Mouse (Mus musculus) heart, embryonic 10.5 days (tissue): ENCODE measurements around the gene Stil. TPM values are rescaled to one million over a fixed set of nuclear protein-coding genes. Genes with fewer than 3 reads are reported as not detected.

Source experiments
- DNase-seq: peaks from one replicate; pipeline ENCODE4 v3.0.0-alpha.2; 2017; ENCODE audit warnings: low spot score
- H3K27ac ChIP-seq: fragments of 300-500 bp; sonication (generic); 2 replicates; pipeline ENCODE4 v1.5.1; 2016; ENCODE audit warnings: mild to moderate bottlenecking
- H3K27me3 ChIP-seq: fragments of 300-500 bp; sonication (generic); 2 replicates; pipeline ENCODE4 v1.6.1; 2016; ENCODE audit warnings: mild to moderate bottlenecking; ENCODE audit not compliant: poor library complexity, insufficient read depth, severe bottlenecking
- H3K36me3 ChIP-seq: fragments of 300-500 bp; sonication (generic); 2 replicates; pipeline ENCODE4 v1.6.1; 2016; ENCODE audit warnings: mild to moderate bottlenecking, moderate library complexity
- H3K4me1 ChIP-seq: fragments of 300-500 bp; sonication (generic); 2 replicates; pipeline ENCODE4 v1.6.1; 2016; ENCODE audit warnings: mild to moderate bottlenecking
- H3K4me3 ChIP-seq: fragments of 300-500 bp; sonication (generic); 2 replicates; pipeline ENCODE4 v1.5.1; 2016; ENCODE audit warnings: mild to moderate bottlenecking, moderate library complexity
- H3K9me3 ChIP-seq: fragments of 300-500 bp; sonication (generic); 2 replicates; pipeline ENCODE4 v1.6.1; 2016; ENCODE audit warnings: mild to moderate bottlenecking, moderate library complexity
- WGBS: fragments of 180-500 bp; shearing (Covaris S2); methylation state at CpG from one replicate; pipeline ENCODE4 v1.1.7; 2016; 5-methylcytosine and 5-hydroxymethylcytosine counted together
- polyA plus RNA-seq: library from polyadenylated mRNA; unstranded; fragments of >200 nt; fragmentation: Nextera tagmentation; extraction: Ambion mirVana; gene quantifications from 2 replicates; pipeline ENCODE4 v1.2.1, GENCODE M21; 2016

Gene Stil
- polyA plus RNA-seq, 1 experiment from 2014 or later = 13.0 TPM

- H3K36me3 ChIP-seq = no peaks in the 10 kb centered on the region
- 85% methylated on average over 3 of the region's 3 CpGs for WGBS
- no peaks in the 10 kb centered on the region for H3K9me3 ChIP-seq
- DNase-seq = no peak
- no peaks in the 10 kb centered on the region for H3K27me3 ChIP-seq
- H3K27ac ChIP-seq = no peak overlapping the region
- no peaks in the 10 kb centered on the region for H3K4me1 ChIP-seq
- H3K4me3 ChIP-seq = no peak overlapping the region
Observed at GRCm38 (mm10) chr4:114994218-114994617, 5.7 kb upstream of the Stil start.

DNA sequence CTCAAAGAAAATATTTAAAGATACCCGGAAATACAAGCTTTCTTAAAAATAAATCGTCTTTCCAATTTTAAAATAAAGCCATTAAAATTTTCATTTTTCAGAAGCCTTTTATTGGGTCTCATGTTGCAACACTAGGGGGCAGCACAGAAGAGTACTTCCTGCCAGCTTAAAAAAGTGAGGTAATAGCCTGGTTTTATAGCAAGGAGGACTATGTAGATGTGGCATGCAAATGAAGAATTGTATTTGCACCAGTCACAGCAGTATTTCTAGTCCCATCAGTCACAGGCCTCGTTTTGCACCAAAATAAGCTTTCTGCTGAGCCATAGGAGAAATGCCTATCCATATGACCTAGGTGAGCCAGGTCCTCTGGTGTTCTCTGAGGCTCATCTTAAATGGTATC, 2.9 kb upstream of the Stil start:
- WGBS = 36% methylated on average over 3 of the region's 3 CpGs
- Histone ChIP-seq H3K27ac (no peak overlapping the region), H3K4me3 (no peak overlapping the region), H3K9me3 (no peaks in the 10 kb centered on the region), H3K36me3 (no peaks in the 10 kb centered on the region), H3K4me1 (peaks cover 10% of the 10 kb centered on the region), H3K27me3 (no peaks in the 10 kb centered on the region)
- DNase-seq = no peak

DNA sequence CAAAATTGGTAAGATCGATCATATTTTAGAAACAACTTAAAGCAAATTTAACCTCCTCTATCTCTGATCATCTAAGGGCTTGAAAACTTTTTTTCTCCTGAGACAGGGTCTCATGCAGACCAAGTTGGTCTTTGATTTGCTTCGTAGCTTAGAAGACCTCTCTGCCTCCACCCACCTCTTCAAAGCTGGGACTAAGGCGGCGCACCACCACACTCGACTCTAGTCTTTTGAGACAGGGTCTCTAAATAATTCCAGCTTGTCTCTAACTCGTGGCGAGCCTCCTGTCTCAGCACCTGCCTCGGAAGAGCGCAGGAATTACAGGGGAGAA, 550 bp upstream of the Stil start:
- H3K4me1 ChIP-seq = peaks cover 10% of the 10 kb centered on the region
- no peak for DNase-seq
- 8% methylated on average over 9 of the region's 9 CpGs for WGBS
- H3K27ac ChIP-seq = peak overlapping the region; percentile 93
- H3K4me3 ChIP-seq = peak overlapping the region; percentile 72
- no peaks in the 10 kb centered on the region for H3K9me3 ChIP-seq
- no peaks in the 10 kb centered on the region for H3K27me3 ChIP-seq
- H3K36me3 ChIP-seq = peaks cover 14% of the 10 kb centered on the region

- under 1% methylated on average over 8 of the region's 8 CpGs for WGBS
- H3K27ac ChIP-seq = peak overlapping the region; percentile 93
- DNase-seq = peak; percentile 77
- peaks cover 10% of the 10 kb centered on the region for H3K4me1 ChIP-seq
- peak overlapping the region; percentile 72 for H3K4me3 ChIP-seq
- H3K27me3 ChIP-seq = no peaks in the 10 kb centered on the region
- H3K9me3 ChIP-seq = no peaks in the 10 kb centered on the region
- H3K36me3 ChIP-seq = peaks cover 23% of the 10 kb centered on the region
Observed at GRCm38 (mm10) chr4:115000429-115000795, 453 bp downstream of the Stil start.

DNA sequence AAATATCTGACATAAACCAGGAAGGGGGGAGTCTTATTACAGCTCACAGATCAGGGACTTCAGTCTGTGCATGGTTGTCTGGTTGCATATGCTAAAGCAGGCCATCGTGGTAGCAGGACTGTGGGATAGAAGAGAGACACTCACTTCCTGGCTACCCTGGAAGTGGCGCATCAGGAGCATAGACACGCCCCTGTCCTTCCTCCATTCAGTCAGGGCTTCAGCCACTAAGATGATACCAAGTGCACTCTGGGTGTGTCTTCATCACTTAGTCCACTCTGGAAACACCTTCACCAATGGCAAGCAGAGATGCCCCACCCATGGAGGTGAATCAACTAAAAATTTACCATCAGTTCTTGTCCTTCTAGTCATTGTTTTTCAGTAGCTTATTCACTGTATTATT, 14.3 kb downstream of the Stil start:
- Histone ChIP-seq H3K4me3 (no peak overlapping the region), H3K27ac (no peak overlapping the region), H3K36me3 (peaks cover 88% of the 10 kb centered on the region), H3K27me3 (no peaks in the 10 kb centered on the region), H3K9me3 (no peaks in the 10 kb centered on the region), H3K4me1 (no peaks in the 10 kb centered on the region)
- 87% methylated on average over 3 of the region's 3 CpGs for WGBS
- no peak for DNase-seq

- peaks cover 86% of the 10 kb centered on the region for H3K36me3 ChIP-seq
- H3K4me1 ChIP-seq = no peaks in the 10 kb centered on the region
- no peaks in the 10 kb centered on the region for H3K27me3 ChIP-seq
- H3K27ac ChIP-seq = no peak overlapping the region
- no peaks in the 10 kb centered on the region for H3K9me3 ChIP-seq
- no peak for DNase-seq
- WGBS = 92% methylated on average over 3 of the region's 3 CpGs
- no peak overlapping the region for H3K4me3 ChIP-seq
Observed at GRCm38 (mm10) chr4:115019997-115020396, 20.0 kb downstream of the Stil start.

DNA sequence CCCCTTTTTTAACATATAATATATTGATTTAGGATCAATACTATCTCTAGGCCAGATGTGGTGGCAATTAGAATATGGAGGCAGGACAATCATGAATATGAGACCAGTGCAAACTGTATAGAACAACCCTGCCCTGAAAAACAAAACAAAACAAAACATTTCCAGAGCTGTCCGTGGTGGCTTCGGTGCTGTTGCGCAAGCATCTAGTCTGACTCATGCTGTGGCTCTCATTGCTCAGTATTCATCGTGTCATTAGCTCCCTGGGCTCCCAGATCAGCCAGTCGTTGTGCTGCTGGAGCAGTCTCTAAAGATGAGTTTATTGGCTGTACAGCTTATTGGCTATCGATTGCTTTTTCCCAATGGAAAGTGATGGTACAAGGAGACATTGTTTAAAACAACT, 35.1 kb downstream of the Stil start:
- no peak overlapping the region for H3K27ac ChIP-seq
- no peaks in the 10 kb centered on the region for H3K9me3 ChIP-seq
- H3K4me1 ChIP-seq = no peaks in the 10 kb centered on the region
- 87% methylated on average over 6 of the region's 6 CpGs for WGBS
- no peak for DNase-seq
- H3K27me3 ChIP-seq = no peaks in the 10 kb centered on the region
- no peak overlapping the region for H3K4me3 ChIP-seq
- H3K36me3 ChIP-seq = peaks cover 49% of the 10 kb centered on the region

- DNase-seq = no peak
- peaks cover 58% of the 10 kb centered on the region for H3K36me3 ChIP-seq
- H3K27ac ChIP-seq = no peak overlapping the region
- H3K4me3 ChIP-seq = no peak overlapping the region
- WGBS = 39% methylated on average over 4 of the region's 4 CpGs
- H3K4me1 ChIP-seq = no peaks in the 10 kb centered on the region
- H3K9me3 ChIP-seq = no peaks in the 10 kb centered on the region
- H3K27me3 ChIP-seq = no peaks in the 10 kb centered on the region
Observed at GRCm38 (mm10) chr4:115038242-115038641, 38.3 kb downstream of the Stil start.

GRCm38 (mm10) chr4:115045621-115046020, 45.7 kb downstream of the Stil start:
- H3K36me3 ChIP-seq = peaks cover 25% of the 10 kb centered on the region
- WGBS = 79% methylated on average over 3 of the region's 3 CpGs
- no peaks in the 10 kb centered on the region; the same call in 1 of the 2 replicates for H3K4me1 ChIP-seq
- no peaks in the 10 kb centered on the region for H3K9me3 ChIP-seq
- DNase-seq = peak; percentile 51
- peaks cover 30% of the 10 kb centered on the region for H3K27me3 ChIP-seq
- H3K27ac ChIP-seq = no peak overlapping the region
- no peak overlapping the region for H3K4me3 ChIP-seq

- peak; percentile 89 for DNase-seq
- H3K4me3 ChIP-seq = no peak overlapping the region
- peaks cover 50% of the 10 kb centered on the region for H3K27me3 ChIP-seq
- peak overlapping the region; percentile 54; the same call in 1 of the 2 replicates for H3K27ac ChIP-seq
- peaks cover 5% of the 10 kb centered on the region; the same call in 1 of the 2 replicates for H3K36me3 ChIP-seq
- H3K4me1 ChIP-seq = peaks cover 6% of the 10 kb centered on the region
- no peaks in the 10 kb centered on the region for H3K9me3 ChIP-seq
- WGBS = 7% methylated on average over 5 of the region's 5 CpGs
Observed at GRCm38 (mm10) chr4:115047750-115048149, 47.8 kb downstream of the Stil start.

DNA sequence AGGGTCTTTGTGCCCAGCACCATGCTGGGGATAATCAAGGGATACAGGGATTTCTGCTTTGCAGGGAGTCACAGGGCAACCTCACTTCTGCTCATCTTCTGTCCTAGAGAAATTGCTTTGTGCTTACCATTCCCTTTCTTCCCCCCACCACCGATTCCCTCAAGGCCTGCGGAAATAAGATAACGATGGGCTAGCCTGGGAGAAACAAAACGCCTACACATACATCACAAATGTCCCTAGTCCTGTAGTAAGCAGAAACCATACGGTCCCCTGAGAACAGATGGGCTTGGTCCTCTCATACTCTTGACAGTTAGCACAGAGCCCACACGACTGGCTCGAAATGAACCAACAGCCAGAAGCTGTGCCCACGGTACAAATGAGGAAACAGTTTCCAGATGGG, 48.2 kb downstream of the Stil start:
- WGBS = 49% methylated on average over 8 of the region's 8 CpGs
- peak overlapping the region; percentile 54; the same call in 1 of the 2 replicates for H3K27ac ChIP-seq
- H3K4me1 ChIP-seq = peaks cover 10% of the 10 kb centered on the region
- peaks cover 3% of the 10 kb centered on the region; the same call in 1 of the 2 replicates for H3K36me3 ChIP-seq
- H3K4me3 ChIP-seq = no peak overlapping the region
- DNase-seq = peak; percentile 81
- H3K27me3 ChIP-seq = peaks cover 55% of the 10 kb centered on the region
- H3K9me3 ChIP-seq = no peaks in the 10 kb centered on the region

DNA sequence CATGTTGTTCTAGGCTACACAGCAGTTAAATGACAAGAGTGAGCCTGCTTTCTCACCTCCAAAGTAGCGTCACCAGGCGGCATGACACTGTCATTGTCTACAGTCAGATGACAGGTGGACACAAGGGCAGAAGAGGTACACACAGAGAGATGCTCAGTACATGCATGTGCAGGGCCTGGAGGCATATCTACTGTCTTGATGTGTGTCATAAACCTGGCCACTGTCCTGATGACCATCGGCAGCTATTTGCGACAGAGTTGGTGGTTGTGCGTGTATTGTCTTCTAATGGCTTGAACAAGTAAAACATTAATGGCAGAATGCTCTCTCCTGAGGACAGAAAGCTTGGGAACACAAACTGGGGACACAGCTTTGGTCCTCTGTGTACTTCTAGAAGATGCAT, 51.3 kb downstream of the Stil start:
- 74% methylated on average over 5 of the region's 5 CpGs for WGBS
- Histone ChIP-seq H3K4me3 (no peak overlapping the region), H3K36me3 (no peaks in the 10 kb centered on the region), H3K9me3 (no peaks in the 10 kb centered on the region), H3K4me1 (peaks cover 11% of the 10 kb centered on the region), H3K27ac (no peak overlapping the region), H3K27me3 (peaks cover 85% of the 10 kb centered on the region)
- DNase-seq = peak; percentile 73

GRCm38 (mm10) chr4:115052343-115053005, 52.5 kb downstream of the Stil start:
- peak; percentile 95 for DNase-seq
- under 1% methylated on average over 36 of the region's 36 CpGs for WGBS
- peaks cover 18% of the 10 kb centered on the region for H3K4me1 ChIP-seq
- peaks cover 92% of the 10 kb centered on the region for H3K27me3 ChIP-seq
- H3K27ac ChIP-seq = peak overlapping the region; percentile 85
- H3K4me3 ChIP-seq = peak overlapping the region; percentile 56
- no peaks in the 10 kb centered on the region for H3K36me3 ChIP-seq
- no peaks in the 10 kb centered on the region for H3K9me3 ChIP-seq

DNA sequence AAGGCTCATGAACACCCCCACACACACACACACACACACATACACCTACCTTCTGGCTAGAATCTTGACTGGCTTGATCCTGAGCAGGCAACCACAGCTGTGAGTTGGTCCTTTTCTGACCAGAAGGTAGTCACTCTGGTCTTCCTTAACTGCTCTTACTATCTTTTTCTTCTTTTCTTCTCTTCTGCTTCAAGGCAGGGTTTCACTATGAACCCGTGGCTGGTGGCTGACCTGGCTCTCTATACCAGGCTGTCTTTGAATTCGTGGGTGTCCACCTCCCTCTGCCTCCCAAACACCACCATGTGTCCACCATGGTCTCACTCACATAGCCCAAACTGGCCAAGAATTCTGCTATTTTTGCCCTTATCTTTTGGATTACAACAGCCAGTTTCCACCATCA, 55.1 kb downstream of the Stil start:
- Histone ChIP-seq H3K4me1 (peaks cover 18% of the 10 kb centered on the region), H3K27me3 (peaks cover 92% of the 10 kb centered on the region), H3K9me3 (no peaks in the 10 kb centered on the region), H3K36me3 (no peaks in the 10 kb centered on the region), H3K4me3 (no peak overlapping the region), H3K27ac (peak overlapping the region; percentile 9; the same call in 1 of the 2 replicates)
- no peak for DNase-seq
- WGBS = 12% methylated on average over 2 of the region's 2 CpGs
